Mouse (Mus musculus) lung, postnatal 0 days (tissue): ENCODE measurements around the gene Daxx. TPM values are rescaled to one million over a fixed set of nuclear protein-coding genes. Genes with fewer than 3 reads are reported as not detected.

ENCODE experiments used
- ATAC-seq: fragments of 200-750 bp; cut with Nextera tagmentation; 2 replicates; pipeline ENCODE4 v1.8.0; 2017; ENCODE audit warnings: moderate library complexity
- DNase-seq: peaks from one replicate; pipeline ENCODE4 v3.0.0-alpha.2; 2016; ENCODE audit warnings: low spot score
- H3K27ac ChIP-seq: fragments of 300-500 bp; sonication (generic); 2 replicates; pipeline ENCODE4 v1.5.1; 2014; ENCODE audit warnings: antibody characterized with exemption, mild to moderate bottlenecking, low read length, mixed read lengths
- H3K27me3 ChIP-seq: fragments of 300-500 bp; sonication (generic); replicated peaks from 2 replicates; pipeline ENCODE4 v1.6.1; 2014; ENCODE audit warnings: low read length, mixed read lengths; ENCODE audit not compliant: insufficient read depth
- H3K36me3 ChIP-seq: fragments of 300-500 bp; sonication (generic); 2 replicates; pipeline ENCODE4 v1.6.1; 2014; ENCODE audit warnings: low read length, mixed read lengths; ENCODE audit not compliant: insufficient read depth
- H3K4me1 ChIP-seq: fragments of 300-500 bp; sonication (generic); 2 replicates; pipeline ENCODE4 v1.6.1; 2014; ENCODE audit warnings: antibody characterized with exemption, low read depth, low read length, mixed read lengths; ENCODE audit not compliant: insufficient read depth
- H3K4me2 ChIP-seq: fragments of 300-500 bp; sonication (generic); replicated peaks from 2 replicates; pipeline ENCODE4 v1.6.1; 2014; ENCODE audit warnings: low read depth, mild to moderate bottlenecking, low read length, moderate library complexity, mixed read lengths
- H3K4me3 ChIP-seq: fragments of 300-500 bp; sonication (generic); 2 replicates; pipeline ENCODE4 v1.5.1; 2014; ENCODE audit warnings: low read depth, low read length
- H3K9ac ChIP-seq: fragments of 300-500 bp; sonication (generic); replicated peaks from 2 replicates; pipeline ENCODE4 v1.6.1; 2014; ENCODE audit warnings: low read depth, mild to moderate bottlenecking
- H3K9me3 ChIP-seq: fragments of 300-500 bp; sonication (generic); 2 replicates; pipeline ENCODE4 v1.6.1; 2016; ENCODE audit warnings: low read length, mixed read lengths
- CTCF ChIP-seq: IDR thresholded peaks from 2 replicates; pipeline ENCODE4 v1.5.1; 2016; ENCODE audit warnings: antibody characterized with exemption, mild to moderate bottlenecking
- EP300 ChIP-seq: IDR thresholded peaks from 2 replicates; pipeline ENCODE4 v1.6.1; 2016; ENCODE audit warnings: antibody characterized with exemption, mild to moderate bottlenecking, control low read depth
- WGBS: fragments of 180-500 bp; shearing (Covaris S2); extraction: QIAGEN DNeasy Blood & Tissue Kit; methylation state at CpG from one replicate; pipeline ENCODE4 v1.1.7; 2014; 5-methylcytosine and 5-hydroxymethylcytosine counted together
- polyA plus RNA-seq: library from polyadenylated mRNA; unstranded; fragments of >200 nt; fragmentation: Nextera tagmentation; extraction: Ambion mirVana; gene quantifications from 2 replicates; pipeline ENCODE4 v1.2.1, GENCODE M21; 2015

Gene Daxx
- polyA plus RNA-seq, 1 experiment from 2014 or later = 23.9 TPM

DNA sequence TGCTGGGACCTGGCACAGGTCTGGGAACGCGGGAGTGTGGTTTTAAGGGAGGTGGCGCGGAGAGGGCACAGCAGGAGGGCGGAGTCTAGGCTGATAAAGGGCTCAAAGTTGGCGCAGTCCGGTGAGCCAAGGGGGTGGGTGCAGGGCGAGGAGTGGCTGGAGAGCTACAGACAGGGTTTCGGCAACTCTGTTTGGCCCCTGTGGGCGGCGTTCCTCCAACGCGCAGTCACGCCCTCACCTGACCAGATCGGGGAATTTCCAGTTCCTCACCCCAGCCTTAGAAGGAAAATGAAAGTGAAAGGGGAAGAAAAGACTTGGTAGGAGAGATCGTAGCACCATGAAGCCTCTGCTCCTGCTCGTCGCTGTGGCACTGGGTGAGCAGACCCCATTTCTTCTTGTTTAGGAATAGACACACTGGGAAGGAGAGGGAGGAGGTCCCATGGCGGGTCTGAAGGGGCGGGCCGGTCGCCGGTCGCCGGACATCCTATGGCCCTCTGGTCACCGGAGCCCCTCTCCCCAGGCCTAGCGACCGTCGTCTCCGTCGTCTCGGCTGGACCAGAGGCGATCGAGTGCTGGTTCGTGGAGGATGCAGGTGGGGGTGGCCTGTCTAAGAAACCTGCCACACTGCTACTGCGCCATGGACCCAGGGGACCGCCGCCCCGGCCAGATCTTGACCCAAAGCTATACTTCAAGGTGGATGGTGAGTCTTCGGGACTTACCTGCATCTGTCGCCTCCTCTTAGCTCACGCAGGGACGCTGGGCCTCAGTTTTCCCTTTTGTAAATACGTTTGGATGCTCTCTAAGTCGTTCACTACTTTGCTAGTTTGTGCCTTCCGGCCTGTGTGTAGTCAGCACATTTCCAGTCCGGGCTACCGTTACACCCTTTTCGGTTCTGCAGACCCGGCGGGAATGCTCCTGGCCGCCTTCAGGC lies 10.4 kb downstream of the Daxx start:
- H3K27me3 ChIP-seq = no peaks in the 10 kb centered on the region
- peak overlapping the region; percentile 75 for H3K4me3 ChIP-seq
- peak; percentile 57 for ATAC-seq
- no peaks in the 10 kb centered on the region for H3K9me3 ChIP-seq
- peak overlapping the region; percentile 77 for H3K9ac ChIP-seq
- 1% methylated on average over 52 of the region's 52 CpGs for WGBS
- peaks cover 6% of the 10 kb centered on the region; the same call in 1 of the 2 replicates for H3K36me3 ChIP-seq
- peak overlapping the region; percentile 98 for H3K4me2 ChIP-seq
- H3K4me1 ChIP-seq = peaks cover 11% of the 10 kb centered on the region; the same call in 1 of the 2 replicates
- peak overlapping the region; percentile 91 for H3K27ac ChIP-seq
- no peak for TF ChIP-seq EP300
- TF ChIP-seq CTCF = peak; percentile 63
- DNase-seq = peak; percentile 96

GRCm38 (mm10) chr17:33920282-33921097 lies 11.3 kb downstream of the Daxx start:
- H3K4me2 ChIP-seq = peak overlapping the region; percentile 98
- ATAC-seq = peak; percentile 34
- H3K4me3 ChIP-seq = peak overlapping the region; percentile 75
- H3K27ac ChIP-seq = peak overlapping the region; percentile 91
- DNase-seq = peak; percentile 93
- peak overlapping the region; percentile 77 for H3K9ac ChIP-seq
- H3K4me1 ChIP-seq = peaks cover 6% of the 10 kb centered on the region; the same call in 1 of the 2 replicates
- H3K27me3 ChIP-seq = no peaks in the 10 kb centered on the region
- 1% methylated on average over 36 of the region's 36 CpGs for WGBS
- peaks cover 3% of the 10 kb centered on the region; the same call in 1 of the 2 replicates for H3K36me3 ChIP-seq
- H3K9me3 ChIP-seq = no peaks in the 10 kb centered on the region
- TF ChIP-seq EP300 (no peak; the same call in 1 of the 2 replicates), CTCF (peak; percentile 91)

- H3K27me3 ChIP-seq = no peaks in the 10 kb centered on the region
- ATAC-seq = no peak
- 83% methylated on average over 7 of the region's 7 CpGs for WGBS
- peaks cover 6% of the 10 kb centered on the region; the same call in 1 of the 2 replicates for H3K4me1 ChIP-seq
- no peak for DNase-seq
- no peak overlapping the region for H3K27ac ChIP-seq
- no peak overlapping the region for H3K4me2 ChIP-seq
- peaks cover 11% of the 10 kb centered on the region for H3K36me3 ChIP-seq
- peak overlapping the region; percentile 12; the same call in 1 of the 2 replicates for H3K9ac ChIP-seq
- no peak overlapping the region for H3K4me3 ChIP-seq
- H3K9me3 ChIP-seq = no peaks in the 10 kb centered on the region
- TF ChIP-seq EP300 (no peak), CTCF (no peak)
These were observed 12.1 kb downstream of the Daxx start for GRCm38 (mm10) chr17:33921361-33921760.

GRCm38 (mm10) chr17:33924577-33925283 lies 15.5 kb downstream of the Daxx start:
- Histone ChIP-seq H3K4me3 (no peak overlapping the region), H3K4me1 (peaks cover 6% of the 10 kb centered on the region; the same call in 1 of the 2 replicates), H3K27me3 (no peaks in the 10 kb centered on the region), H3K36me3 (peaks cover 11% of the 10 kb centered on the region), H3K27ac (no peak overlapping the region), H3K9me3 (no peaks in the 10 kb centered on the region), H3K9ac (no peak overlapping the region), H3K4me2 (no peak overlapping the region)
- no peak for ATAC-seq
- TF ChIP-seq EP300 (no peak), CTCF (peak; percentile 76)
- WGBS = 85% methylated on average over 10 of the region's 10 CpGs
- peak; percentile 37 for DNase-seq

GRCm38 (mm10) chr17:33925406-33926116 lies 16.3 kb downstream of the Daxx start:
- peaks cover 11% of the 10 kb centered on the region for H3K36me3 ChIP-seq
- H3K4me3 ChIP-seq = no peak overlapping the region
- peaks cover 6% of the 10 kb centered on the region; the same call in 1 of the 2 replicates for H3K4me1 ChIP-seq
- DNase-seq (no peak), ATAC-seq (no peak)
- no peak overlapping the region for H3K27ac ChIP-seq
- H3K9me3 ChIP-seq = no peaks in the 10 kb centered on the region
- TF ChIP-seq CTCF (peak; percentile 35; the same call in 1 of the 2 replicates), EP300 (no peak)
- no peak overlapping the region for H3K4me2 ChIP-seq
- no peaks in the 10 kb centered on the region for H3K27me3 ChIP-seq
- 80% methylated on average over 21 of the region's 21 CpGs for WGBS
- no peak overlapping the region for H3K9ac ChIP-seq
